Mouse (Mus musculus) layer of hippocampus, postnatal 10 days (tissue): ENCODE data around the gene Hspb2. TPM values are rescaled to one million over a fixed set of nuclear protein-coding genes. Genes with fewer than 3 reads are reported as not detected.

Experiments
- DNase-seq, 2 experiments: peaks; one replicate each; pipeline ENCODE4 v3.0.0; 2021; ENCODE audit warnings: low spot score in 2 of 2
- total RNA-seq, 2 experiments: library from RNA; stranded (reverse); gene quantifications; 2 replicates each; pipeline ENCODE4 v1.2.3; 2021

Hspb2 gene
- total RNA-seq, 2 experiments from 2014 or later: 0.85 to 1.1 TPM

- DNase-seq: no peak
These were observed 831 bp downstream of the Hspb2 start, which contains the start of gene Cryab for GRCm38 (mm10) chr9:50751323-50751722. Gene Cryab, plus strand, starts transcription at chr9:50751325.

GRCm38 (mm10) chr9:50750706-50751105, 1.4 kb downstream of the Hspb2 start:
- DNase-seq: no peak

- peak in 1 of 2 experiments; percentile 15 for DNase-seq
These were observed 5.9 kb downstream of the Hspb2 start, which contains the start of gene 2310030G06Rik for GRCm38 (mm10) chr9:50746214-50746677. Gene 2310030G06Rik, minus strand, starts transcription at chr9:50746536.

- no peak for DNase-seq
These were observed 6.3 kb downstream of the Hspb2 start for GRCm38 (mm10) chr9:50745806-50746205.

GRCm38 (mm10) chr9:50742744-50743143, 9.4 kb downstream of the Hspb2 start:
- no peak for DNase-seq

GRCm38 (mm10) chr9:50742261-50742660, 9.9 kb downstream of the Hspb2 start:
- no peak for DNase-seq

- DNase-seq: no peak
These were observed 11.0 kb downstream of the Hspb2 start for GRCm38 (mm10) chr9:50740867-50741784.

GRCm38 (mm10) chr9:50738914-50739870, 13.0 kb downstream of the Hspb2 start, which contains the start of gene Dixdc1:
Gene Dixdc1, minus strand, starts transcription at chr9:50739517.
- peak; percentile 94 for DNase-seq

GRCm38 (mm10) chr9:50734989-50735388, 17.2 kb downstream of the Hspb2 start:
- peak; percentile 61 to 63 for DNase-seq

GRCm38 (mm10) chr9:50732560-50732959, 19.6 kb downstream of the Hspb2 start:
- DNase-seq: no peak

- DNase-seq: no peak
These were observed 22.6 kb downstream of the Hspb2 start for GRCm38 (mm10) chr9:50729600-50729999.

GRCm38 (mm10) chr9:50727925-50728651, 24.1 kb downstream of the Hspb2 start:
- peak; percentile 79 to 85 for DNase-seq

- peak; percentile 49 for DNase-seq
These were observed 24.8 kb downstream of the Hspb2 start for GRCm38 (mm10) chr9:50727171-50727924.

- DNase-seq: no peak
These were observed 26.1 kb downstream of the Hspb2 start for GRCm38 (mm10) chr9:50725921-50726590.

- DNase-seq: no peak
These were observed 27.4 kb downstream of the Hspb2 start for GRCm38 (mm10) chr9:50724661-50725330.

- DNase-seq: no peak
These were observed 28.0 kb downstream of the Hspb2 start for GRCm38 (mm10) chr9:50724147-50724546.

GRCm38 (mm10) chr9:50723406-50723805, 28.7 kb downstream of the Hspb2 start:
- peak; percentile 82 to 88 for DNase-seq

- peak; percentile 60 to 64 for DNase-seq
These were observed 29.7 kb downstream of the Hspb2 start for GRCm38 (mm10) chr9:50722451-50722911.

GRCm38 (mm10) chr9:50721061-50721460, 31.1 kb downstream of the Hspb2 start:
- DNase-seq: no peak
